Mouse (Mus musculus) thymus, postnatal 14 days (tissue): Measurements from ENCODE around the gene Larp6.

Experiments
- DNase-seq: peaks from one replicate; pipeline ENCODE4 v3.0.0; 2021

Gene Larp6

DNA sequence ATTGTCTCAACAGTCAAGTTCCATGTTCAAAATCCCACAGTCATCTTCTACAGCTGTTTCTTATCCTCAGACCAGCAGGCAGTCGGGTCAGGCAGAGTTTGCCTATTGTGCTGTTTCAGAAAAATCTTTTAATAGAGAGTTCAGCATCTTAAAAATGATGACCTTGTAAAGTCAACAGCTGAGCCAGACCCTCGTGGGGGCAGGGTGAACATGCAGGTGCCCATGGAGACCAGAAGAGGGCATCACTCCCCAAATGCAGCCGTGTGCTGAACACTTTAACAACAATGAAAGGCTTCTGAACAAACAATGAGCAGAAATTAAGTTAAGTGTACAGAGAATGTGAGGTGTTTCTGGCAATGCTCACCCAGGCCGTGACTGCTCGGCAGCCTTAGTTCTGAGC, 3.0 kb downstream of the Larp6 start:
- DNase-seq, result no peak

DNA sequence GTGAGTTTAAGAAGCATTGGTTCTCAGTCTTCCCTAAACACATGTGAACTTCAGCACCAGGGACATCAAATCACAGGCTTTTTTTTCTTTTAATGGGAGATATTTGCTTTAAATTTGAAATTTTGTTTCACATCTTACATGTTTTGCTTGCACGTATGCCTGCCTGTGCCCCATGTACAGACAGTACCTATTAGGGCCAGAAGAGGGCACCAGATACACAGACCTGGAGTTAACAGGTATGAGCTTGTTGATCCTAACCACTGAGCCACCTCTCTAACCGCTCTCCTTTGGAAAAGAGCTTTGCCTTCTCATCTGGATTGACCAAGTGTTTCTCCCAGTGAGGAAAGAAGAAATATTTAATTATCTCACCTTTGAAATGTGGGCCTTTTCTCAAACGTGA, 5.5 kb downstream of the Larp6 start:
- peak; percentile 64 for DNase-seq

DNA sequence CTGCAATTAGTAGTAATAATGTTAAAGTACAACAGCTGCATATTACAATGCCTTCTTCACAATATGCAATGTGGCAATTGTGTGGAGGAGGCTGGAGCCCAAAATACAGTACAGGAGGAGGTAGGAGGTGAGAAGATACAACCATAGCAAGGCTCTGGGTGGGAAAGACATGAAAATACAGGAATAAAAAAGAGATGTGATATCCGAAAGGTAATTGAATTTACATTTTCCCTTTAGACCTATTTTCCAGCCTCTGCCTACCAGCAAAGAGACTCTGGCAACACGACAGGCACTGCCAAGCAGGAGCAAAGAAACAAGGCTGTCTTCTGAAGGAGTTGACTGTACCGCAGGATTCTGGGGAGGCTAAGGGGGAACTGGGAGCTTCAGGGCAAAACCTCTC, 6.9 kb downstream of the Larp6 start:
- no peak for DNase-seq

DNA sequence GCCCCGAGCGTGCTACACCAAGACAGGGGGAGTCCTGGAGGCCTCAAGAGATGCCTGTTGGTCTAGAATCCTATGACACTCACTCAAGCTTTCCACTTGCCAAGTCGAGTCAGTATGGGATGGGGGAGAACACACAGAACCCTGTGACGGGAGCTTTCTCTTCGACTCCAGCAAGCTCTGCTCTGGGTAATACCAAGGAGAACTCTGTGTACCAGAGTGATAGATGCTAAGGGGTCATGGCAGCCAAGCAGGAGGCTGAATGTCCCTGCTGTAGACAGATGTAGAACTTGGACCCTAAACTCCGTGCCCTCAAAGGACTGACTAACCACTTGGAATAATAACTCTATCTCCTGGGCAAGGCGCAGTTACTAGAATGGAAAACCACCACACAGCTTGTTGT, 12.2 kb downstream of the Larp6 start:
- DNase-seq, result no peak

DNA sequence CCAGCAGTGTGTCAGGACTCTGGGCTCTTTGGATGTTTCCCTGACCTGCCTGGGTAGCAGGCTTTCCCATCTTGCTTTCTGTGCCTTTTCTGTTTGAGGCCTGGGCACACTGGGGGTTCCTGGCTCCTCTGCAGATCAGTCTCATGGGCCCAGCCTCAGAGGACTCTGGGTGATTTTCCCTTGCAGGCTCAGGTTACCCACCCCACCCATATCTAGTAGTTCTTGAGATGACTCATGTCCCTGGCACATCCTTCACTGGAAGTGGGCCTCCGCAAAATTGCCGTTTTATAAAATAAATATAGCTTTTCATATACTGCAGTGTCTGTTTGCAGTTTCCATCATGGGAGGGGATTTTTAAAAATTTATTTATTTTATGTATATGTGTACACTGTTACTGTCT, 21.5 kb downstream of the Larp6 start:
- no peak for DNase-seq

DNA sequence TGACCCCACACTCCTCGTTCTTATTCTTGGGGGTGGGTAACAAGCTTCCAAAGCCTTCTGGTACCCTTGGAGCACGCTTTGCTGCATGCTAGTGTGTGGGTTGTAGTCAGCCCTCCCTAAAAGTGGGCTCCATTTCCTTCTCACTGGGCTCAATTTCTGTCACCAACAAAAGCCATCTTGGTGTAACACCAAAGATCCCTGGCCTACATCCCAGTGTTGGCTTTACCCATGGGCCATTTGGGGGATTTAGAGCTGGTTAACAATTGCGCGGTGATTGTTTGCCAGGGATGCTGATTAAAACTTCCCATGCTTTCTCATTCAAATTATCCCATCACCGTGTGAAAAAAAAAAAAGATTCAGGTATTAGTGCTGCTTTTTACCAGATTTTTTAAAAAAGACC, 26.3 kb downstream of the Larp6 start:
- DNase-seq, result no peak

DNA sequence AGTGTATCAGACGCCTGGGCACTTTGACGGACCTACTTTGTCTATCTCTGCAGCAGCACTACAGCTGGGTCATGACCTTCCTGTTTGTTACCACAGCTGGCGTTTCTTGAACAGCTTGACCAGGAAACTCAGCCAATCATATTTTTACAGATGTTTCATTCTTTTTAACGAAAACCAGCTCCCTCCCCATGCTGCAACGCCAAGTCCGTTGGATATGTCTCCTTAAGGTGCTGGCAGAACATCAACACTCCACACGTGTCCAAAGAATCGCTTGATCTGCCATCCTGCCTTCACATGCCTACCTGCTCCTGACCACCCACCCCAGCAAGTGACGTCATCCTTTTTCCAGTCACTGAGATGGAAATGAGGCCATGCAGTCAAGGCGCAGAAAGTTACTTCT, 28.6 kb downstream of the Larp6 start:
- DNase-seq, result no peak

DNA sequence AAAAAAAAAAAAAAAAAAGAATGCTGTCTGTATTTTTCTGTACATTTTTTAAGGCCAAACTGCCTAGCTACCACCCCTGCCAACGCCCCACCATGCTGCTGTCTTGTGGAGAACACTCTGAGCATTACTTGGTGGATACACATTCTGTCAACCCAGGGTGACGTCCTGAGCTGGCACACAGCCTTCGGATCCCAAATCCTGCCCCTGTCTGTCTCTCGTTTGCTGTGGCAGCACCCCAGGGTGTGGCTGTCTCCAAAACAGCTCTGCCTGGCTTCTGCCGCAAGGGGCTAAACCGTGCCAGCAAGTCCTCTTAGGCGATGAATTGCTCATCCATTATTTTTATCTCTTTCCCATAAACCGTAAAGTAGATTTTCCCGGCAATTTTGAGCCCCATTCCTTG, 29.7 kb downstream of the Larp6 start:
- DNase-seq, result no peak

DNA sequence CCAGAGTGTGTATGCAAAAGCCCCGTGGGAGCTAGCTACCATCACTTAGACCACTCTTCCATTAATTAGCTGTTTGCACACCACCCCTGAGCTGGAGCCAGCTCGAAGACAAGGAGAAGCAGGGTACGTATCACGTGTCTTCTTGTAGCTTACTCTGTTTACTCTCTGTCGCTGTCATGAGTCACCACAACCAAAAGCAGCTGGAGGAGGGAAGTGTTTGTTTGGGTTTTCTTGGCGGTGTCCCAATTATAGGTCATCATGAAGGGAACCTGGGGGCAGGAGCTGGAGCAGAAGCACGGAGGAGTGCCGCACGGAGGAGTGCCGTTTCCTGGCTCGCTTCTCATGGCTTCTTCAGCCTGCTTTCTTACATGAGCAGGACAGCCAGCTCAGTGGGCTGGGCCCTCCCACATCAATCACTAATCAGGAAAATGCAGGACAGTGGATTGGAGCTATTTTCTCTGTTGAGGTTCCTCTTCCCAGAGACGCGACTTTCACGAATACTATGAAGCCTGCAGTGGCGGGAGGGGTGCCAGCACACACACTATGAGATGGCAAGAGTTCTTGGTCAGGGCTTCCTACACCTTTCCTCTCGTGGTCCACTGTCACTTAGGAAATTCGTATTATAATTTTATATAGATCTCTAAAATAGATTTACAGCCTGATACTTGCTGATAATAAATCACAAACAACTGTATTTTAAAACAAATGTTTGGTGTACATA, 30.6 kb downstream of the Larp6 start:
- DNase-seq, result no peak

DNA sequence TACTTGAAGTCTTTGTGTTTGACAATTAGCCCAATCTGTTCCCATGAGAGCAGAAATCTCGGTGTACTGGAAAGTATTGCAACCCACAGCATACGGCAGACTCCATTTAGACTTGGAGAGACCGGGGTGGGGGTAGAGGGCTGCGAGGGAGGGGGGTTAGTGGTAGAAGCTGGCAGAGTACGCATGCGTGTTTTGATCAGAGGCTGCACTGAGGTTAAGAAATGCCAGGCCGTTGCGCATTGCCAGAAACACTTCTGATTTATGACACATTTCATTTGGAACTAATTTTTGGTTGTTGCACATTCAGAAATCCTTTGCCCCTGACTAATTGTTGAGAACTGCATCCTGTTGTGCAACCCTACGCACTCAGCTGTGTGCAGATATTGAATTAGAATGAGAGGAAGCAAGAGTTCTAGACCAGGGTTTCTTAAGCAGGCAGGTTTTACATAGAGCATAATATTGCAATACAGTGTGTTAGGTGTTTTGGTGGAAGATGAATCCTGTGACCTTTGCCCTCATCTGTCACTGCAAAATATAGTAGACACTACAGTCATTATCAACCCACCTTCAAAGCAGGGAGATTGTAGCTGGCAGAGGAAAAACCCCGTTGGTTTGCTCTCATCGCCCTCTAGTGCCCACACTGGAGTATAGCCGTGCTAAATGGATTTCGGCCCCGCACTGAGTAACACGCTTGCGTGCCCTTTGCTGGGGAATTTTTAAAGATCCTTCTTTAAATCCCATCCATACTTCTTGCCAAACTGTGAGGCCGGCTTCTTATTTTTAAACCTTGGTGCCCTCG, 31.6 kb downstream of the Larp6 start:
- peak; percentile 54 for DNase-seq

DNA sequence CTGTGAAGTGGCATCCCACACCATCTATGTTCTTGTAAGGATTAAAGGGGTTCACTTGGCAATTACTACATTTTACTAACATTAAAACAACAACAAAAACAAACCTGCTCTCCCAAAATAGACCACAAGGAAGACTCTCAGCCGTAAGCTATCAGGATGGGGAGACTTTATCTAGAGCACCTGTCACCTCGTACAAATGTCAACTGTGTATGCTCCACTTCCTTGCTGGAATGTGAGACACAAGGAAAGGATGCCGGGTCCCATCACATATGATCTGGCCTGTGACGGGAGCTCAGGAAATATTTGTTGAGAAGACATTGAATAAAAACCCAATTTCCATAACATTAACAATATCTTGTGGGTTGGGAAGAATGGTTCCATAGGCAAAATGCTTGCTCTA, 32.2 kb downstream of the Larp6 start:
- no peak for DNase-seq

DNA sequence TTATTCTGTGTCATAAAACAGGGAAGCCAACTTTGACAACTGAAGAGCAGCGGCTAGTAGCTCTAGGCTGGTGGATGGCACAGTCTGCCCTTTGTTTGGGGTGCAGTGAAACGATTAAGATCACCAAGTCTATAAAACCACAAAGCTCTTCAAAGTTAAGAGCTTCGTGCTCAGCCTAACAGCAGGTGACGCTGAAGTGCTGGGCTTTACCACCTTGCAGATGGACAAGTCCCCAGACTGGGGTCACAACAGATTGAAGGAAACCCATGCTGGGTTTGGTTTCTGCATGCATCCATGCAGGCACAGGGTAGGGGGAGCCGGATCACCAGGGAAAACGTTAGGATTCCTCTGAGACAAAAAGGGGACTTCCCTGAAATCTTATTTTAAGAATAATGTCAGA, 33.8 kb downstream of the Larp6 start:
- no peak for DNase-seq

DNA sequence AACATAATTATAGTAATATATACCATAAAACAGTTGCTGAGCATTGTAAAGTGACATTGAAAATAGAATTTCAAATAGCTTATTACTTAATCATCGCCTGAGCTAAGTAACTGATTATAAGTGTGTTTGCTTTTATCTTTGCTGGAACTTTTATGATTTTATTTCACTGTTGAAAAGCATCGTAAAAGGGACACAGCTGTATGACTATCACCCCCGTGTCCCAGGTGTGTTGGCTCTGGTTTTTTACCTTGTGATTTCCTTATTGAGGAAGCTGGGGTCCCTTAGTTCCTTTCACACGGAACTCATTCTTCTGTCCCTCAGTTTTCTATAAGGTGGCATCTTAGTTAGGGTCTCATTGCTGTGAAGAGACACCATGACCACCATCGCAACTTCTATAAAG, 34.9 kb downstream of the Larp6 start:
- no peak for DNase-seq

DNA sequence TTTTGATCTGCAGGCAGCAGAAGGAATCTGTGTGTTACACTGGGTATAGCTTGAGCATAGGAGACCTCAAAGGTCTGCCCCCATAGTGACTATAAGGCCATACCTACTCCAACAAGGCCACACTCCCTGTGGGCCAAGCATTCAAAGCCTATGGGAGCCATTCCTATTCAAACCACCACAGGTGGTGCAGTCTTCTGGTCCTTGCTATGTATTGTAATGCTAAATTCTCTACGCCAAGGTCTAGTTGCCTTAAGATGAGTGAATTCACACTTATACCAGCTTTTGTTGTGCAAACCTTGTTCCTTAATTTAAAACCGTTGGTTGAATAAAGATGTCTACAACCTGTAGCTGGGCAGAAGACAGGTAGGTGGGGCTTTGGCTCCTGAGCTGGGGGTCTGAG, 35.4 kb downstream of the Larp6 start:
- no peak for DNase-seq

DNA sequence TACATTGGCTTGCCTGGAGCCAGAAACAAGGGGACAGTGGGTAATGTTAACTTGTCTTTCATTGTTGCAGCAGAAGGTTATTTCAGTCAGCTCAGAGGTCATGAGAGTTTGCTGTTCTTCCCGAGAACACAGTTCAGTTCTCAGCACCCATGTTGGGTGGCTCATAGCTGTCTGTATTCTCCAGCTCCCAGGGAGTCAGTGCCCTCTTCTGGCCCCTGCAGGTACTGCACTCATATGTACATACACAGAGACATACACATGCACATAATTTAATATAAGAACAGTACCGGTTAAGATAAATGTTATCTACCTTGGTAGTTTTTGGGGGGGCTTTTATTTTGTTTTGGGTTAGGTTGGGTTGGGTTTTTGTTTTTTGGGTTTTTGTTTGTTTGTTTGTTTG, 36.3 kb downstream of the Larp6 start:
- peak; percentile 14 for DNase-seq

DNA sequence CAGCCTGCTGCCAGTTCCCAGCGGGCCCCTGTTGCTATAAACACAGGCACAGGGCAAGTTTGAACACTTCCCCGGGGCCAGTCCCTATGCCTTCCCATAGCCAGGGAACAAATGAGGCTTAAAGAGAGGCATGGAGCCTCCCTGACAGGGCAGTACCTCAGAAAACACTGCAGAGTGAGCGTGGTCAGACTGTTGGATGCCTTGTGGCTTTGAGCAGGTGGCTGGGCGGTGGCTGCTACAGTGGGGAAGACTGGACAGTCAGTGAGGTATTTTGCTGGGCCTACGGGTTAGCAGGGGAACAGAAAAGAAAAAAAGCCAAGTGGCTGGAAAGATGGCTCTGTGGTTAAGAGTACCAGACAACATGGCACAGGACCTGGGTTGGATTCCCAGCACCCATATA, 38.3 kb downstream of the Larp6 start:
- no peak for DNase-seq

DNA sequence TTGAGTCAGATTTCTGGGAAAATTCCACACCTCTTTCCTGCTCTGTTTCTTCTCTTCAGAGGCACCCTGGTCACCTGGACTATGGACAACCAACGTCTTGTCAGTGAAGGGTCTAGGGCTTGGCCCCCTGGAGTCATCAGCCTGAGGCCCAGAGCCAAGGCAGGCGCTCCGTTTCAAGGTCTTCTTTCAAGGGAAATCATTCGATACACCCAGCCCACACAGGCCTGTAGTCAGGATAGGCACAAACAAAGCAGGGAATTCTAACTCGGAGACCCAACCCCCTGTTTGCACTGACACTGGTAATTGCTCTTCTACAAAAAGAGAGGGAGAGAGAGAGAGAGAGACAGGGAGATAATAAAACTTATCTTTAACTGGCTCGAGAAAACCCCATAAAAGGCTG, 39.2 kb downstream of the Larp6 start:
- no peak for DNase-seq

DNA sequence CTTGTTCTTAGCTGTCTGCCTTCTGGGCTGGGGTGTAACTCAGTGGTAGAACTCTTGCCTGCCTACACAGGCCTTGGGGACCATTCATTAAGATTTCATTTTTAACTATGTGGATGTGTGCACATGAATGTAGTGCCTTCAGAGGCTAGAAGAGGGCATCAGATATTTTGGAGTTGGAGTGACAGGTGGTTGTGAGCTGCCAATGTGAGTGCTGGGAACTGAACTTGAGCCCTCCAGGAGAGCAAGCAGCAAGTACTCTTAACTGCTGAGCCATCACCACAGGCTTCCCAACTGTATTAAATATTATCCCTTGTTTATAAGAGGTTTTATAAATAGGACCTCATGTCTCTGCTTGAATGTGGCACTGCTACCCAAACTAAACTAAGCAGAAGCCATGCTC, 39.8 kb downstream of the Larp6 start:
- no peak for DNase-seq

DNA sequence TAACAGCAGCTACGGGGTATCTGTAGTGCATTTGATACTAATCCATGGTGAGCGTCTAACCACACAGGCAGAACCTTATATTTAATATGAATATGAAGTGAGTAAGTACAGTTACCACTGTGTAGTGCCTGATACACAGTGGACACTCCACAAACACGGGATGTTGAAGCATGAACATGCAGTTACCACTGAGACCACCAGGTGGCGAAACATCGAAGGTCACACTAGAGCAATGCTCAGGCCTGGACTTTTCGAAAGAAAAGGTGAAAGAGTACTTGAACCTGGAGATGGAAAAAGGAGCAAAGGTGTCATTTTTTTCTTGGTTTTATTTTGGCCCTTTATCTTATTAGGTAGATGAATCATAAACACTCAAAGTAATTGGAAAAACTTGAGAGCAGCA, 43.5 kb downstream of the Larp6 start:
- peak; percentile 78 for DNase-seq

DNA sequence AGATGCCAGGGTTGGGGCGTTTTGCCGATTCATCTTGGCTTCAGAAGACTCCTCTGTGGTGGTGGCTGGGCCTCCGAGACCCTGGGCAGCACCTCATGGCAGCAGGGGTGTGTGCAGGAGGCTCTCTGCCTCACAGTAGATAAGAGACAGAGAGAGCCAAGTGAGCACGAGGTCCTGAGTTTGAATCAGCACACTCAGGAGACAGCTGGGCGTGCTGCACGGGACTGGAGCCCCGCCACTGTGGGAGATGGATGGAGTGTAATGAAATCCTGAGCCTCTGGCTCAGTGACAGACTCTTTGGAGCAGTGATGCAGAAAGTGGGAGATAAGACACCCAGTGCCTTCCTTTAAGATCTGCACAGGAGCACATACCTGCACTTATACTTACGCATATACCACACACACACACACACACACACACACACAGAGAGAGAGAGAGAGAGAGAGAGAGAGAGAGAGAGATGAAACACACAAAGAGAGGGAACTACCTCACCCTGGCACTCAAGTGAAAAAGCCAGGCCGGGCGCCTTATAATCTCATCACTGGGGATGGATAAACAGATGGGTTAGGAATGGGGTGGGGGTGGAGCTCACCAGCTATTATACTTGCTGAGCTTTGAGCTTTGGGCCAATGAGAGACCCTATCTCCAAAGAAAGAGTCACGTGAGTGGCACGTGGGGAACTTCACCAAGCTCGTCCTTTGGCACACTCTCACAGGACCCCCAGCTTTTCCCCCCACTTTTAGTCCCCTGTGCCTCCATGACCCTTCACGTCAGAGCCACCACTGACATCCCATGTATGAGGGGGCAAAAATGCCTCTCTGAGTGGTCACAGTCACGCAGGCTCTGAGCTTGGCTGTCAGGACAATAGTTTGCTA, 44.3 kb downstream of the Larp6 start:
- no peak for DNase-seq

DNA sequence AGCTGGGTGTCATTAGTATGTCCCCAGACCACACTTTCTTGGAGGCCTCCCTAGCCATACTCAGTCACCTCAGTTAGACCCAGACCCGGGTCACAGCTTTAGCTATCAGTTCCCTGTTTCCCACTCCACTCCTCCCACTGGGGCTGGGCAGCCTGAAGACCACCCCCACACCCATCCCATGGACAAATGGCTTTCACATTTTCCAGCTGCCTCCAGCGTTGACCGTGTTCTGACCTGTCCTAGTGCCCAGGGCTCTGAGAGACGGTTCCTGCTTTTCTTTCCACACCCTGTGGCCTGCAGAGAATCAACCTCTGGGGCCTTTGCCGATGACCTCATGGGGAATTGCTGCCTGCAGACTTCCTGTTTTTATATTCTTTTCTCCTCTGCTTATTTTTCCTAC, 45.0 kb downstream of the Larp6 start:
- DNase-seq, result no peak

DNA sequence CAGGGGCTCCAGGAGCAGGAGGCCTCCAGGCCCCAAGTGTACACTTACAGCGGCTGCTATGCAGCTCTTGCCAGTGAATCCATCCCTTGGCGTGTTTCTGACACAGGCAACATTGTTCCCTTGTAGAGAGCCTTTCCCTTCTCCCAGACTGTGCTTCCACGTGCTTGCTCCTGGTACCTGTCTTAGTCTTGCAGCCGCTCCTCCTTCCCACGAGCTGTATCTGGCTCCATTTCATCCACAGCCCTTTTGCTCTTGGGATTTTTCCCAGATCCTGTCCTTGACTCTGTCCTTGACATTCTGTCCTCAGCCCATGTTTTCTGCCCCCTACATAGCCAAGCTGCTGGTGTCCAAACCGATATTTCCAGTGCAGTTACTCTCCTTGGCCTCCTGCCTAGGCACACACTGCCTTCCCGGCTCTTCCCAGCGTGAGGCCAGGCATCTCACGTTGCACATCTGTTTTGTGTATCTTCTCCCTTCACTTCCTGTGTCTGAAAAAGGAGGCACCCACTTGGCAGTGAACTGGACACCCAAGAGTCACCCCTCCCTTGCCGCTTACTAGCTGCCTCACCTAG, 46.7 kb downstream of the Larp6 start:
- no peak for DNase-seq

DNA sequence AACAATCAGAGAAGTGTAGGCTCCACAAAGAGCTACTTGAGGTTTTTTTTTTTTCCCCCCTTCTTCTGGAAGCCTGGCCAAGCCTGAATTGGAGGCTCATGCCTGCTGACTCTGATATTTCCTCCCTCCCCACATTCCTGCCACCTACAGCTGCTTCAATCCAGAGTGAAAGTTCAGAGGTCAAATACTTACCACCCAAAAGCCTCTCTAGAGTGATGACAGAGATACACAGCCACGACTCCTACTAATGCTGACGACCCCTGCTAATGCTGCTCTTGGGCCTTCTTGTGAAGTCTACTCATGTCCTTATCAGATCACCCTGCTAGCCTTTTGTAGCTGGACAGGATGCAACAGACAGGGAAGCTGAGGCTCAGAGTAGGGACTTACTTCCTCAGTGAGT, 52.4 kb downstream of the Larp6 start:
- DNase-seq, result no peak
